Mouse (Mus musculus): ENCODE measurements around the gene Asb15. TPM values are rescaled to one million over a fixed set of nuclear protein-coding genes. Genes with fewer than 3 reads are reported as not detected.
A peak's percentile ranks its signal among the peaks of the same experiment; 100 is the strongest.

The Asb15 gene
- not detected in 2 replicates for polyA plus RNA-seq (2016; fragmentation: Nextera tagmentation; extraction: Ambion mirVana)

GRCm38 (mm10) chr6:24528064-24528243 lies at the start of gene Asb15:
Gene Asb15, plus strand, starts transcription at chr6:24528144.
- Histone ChIP-seq H3K9me3 (replicated peaks) (no peaks in the 10 kb centered on the region), H3K27ac (peak within 1 kb of the TSS; percentile 78), H3K4me1 (peaks cover 13% of the 10 kb centered on the region), H3K4me3 (peak within 1 kb of the TSS; percentile 72), H3K36me3 (peaks cover 18% of the 10 kb centered on the region), H3K27me3 (ENCODE audit: low read depth, poor library complexity, severe bottlenecking) (no peaks in the 10 kb centered on the region)
- no peak for DNase-seq (ENCODE audit: low spot score)
- 57% methylated on average over 2 of the region's 2 CpGs for WGBS

- Histone ChIP-seq H3K27me3 (ENCODE audit: low read depth, poor library complexity, severe bottlenecking) (no peaks in the 10 kb centered on the region), H3K9me3 (replicated peaks) (no peaks in the 10 kb centered on the region), H3K4me3 (no peak overlapping the region), H3K36me3 (no peaks in the 10 kb centered on the region), H3K4me1 (no peaks in the 10 kb centered on the region), H3K27ac (no peak overlapping the region)
- WGBS, result 80% methylated on average over 5 of the region's 5 CpGs
- no peak for DNase-seq (ENCODE audit: low spot score)
These were observed 41.4 kb upstream of the Asb15 start for GRCm38 (mm10) chr6:24486530-24486929.

GRCm38 (mm10) chr6:24490341-24490740 lies 37.6 kb upstream of the Asb15 start:
- no peak overlapping the region for H3K27ac ChIP-seq
- H3K4me3 ChIP-seq, result no peak overlapping the region
- no peaks in the 10 kb centered on the region for H3K9me3 ChIP-seq (replicated peaks)
- no peaks in the 10 kb centered on the region for H3K36me3 ChIP-seq
- no peaks in the 10 kb centered on the region for H3K27me3 ChIP-seq (ENCODE audit: low read depth, poor library complexity, severe bottlenecking)
- no peak for DNase-seq (ENCODE audit: low spot score)
- WGBS, result 38% methylated on average over 1 of the region's 1 CpGs
- H3K4me1 ChIP-seq, result no peaks in the 10 kb centered on the region

- H3K27me3 ChIP-seq (ENCODE audit: low read depth, poor library complexity, severe bottlenecking), result no peaks in the 10 kb centered on the region
- H3K4me1 ChIP-seq, result no peaks in the 10 kb centered on the region
- 84% methylated on average over 2 of the region's 2 CpGs for WGBS
- H3K4me3 ChIP-seq, result no peak overlapping the region
- no peak overlapping the region for H3K27ac ChIP-seq
- DNase-seq (ENCODE audit: low spot score), result no peak
- no peaks in the 10 kb centered on the region for H3K36me3 ChIP-seq
- no peaks in the 10 kb centered on the region for H3K9me3 ChIP-seq (replicated peaks)
These were observed 23.8 kb upstream of the Asb15 start for GRCm38 (mm10) chr6:24504141-24504540.

GRCm38 (mm10) chr6:24514552-24515284 lies 13.2 kb upstream of the Asb15 start, which contains the start of gene Iqub:
Gene Iqub, minus strand, starts transcription at chr6:24515067.
- H3K9me3 ChIP-seq (replicated peaks), result no peaks in the 10 kb centered on the region
- peaks cover 19% of the 10 kb centered on the region for H3K36me3 ChIP-seq
- no peaks in the 10 kb centered on the region for H3K27me3 ChIP-seq (ENCODE audit: low read depth, poor library complexity, severe bottlenecking)
- 32% methylated on average over 13 of the region's 13 CpGs for WGBS
- H3K4me3 ChIP-seq, result no peak within 1 kb of the TSS
- peak; percentile 49 for DNase-seq (ENCODE audit: low spot score)
- H3K4me1 ChIP-seq, result peaks cover 8% of the 10 kb centered on the region
- no peak within 1 kb of the TSS for H3K27ac ChIP-seq

- Histone ChIP-seq H3K36me3 (peaks cover 30% of the 10 kb centered on the region), H3K4me1 (peaks cover 8% of the 10 kb centered on the region), H3K27ac (no peak overlapping the region), H3K9me3 (replicated peaks) (no peaks in the 10 kb centered on the region), H3K27me3 (ENCODE audit: low read depth, poor library complexity, severe bottlenecking) (no peaks in the 10 kb centered on the region), H3K4me3 (no peak overlapping the region)
- no peak for DNase-seq (ENCODE audit: low spot score)
- WGBS, result 48% methylated on average over 2 of the region's 2 CpGs
These were observed 11.7 kb upstream of the Asb15 start for GRCm38 (mm10) chr6:24516197-24516596.

GRCm38 (mm10) chr6:24525705-24526104 lies 2.2 kb upstream of the Asb15 start:
- H3K27ac ChIP-seq, result no peak overlapping the region
- DNase-seq (ENCODE audit: low spot score), result no peak
- no peaks in the 10 kb centered on the region for H3K9me3 ChIP-seq (replicated peaks)
- no peaks in the 10 kb centered on the region for H3K27me3 ChIP-seq (ENCODE audit: low read depth, poor library complexity, severe bottlenecking)
- H3K4me1 ChIP-seq, result peaks cover 13% of the 10 kb centered on the region
- peaks cover 38% of the 10 kb centered on the region for H3K36me3 ChIP-seq
- 94% methylated on average over 3 of the region's 3 CpGs for WGBS
- no peak overlapping the region for H3K4me3 ChIP-seq

- H3K27me3 ChIP-seq (ENCODE audit: low read depth, poor library complexity, severe bottlenecking), result no peaks in the 10 kb centered on the region
- H3K4me1 ChIP-seq, result peaks cover 13% of the 10 kb centered on the region
- no peaks in the 10 kb centered on the region for H3K9me3 ChIP-seq (replicated peaks)
- peak within 1 kb of the TSS; percentile 78 for H3K27ac ChIP-seq
- DNase-seq (ENCODE audit: low spot score), result peak; percentile 93
- H3K36me3 ChIP-seq, result peaks cover 21% of the 10 kb centered on the region
- peak within 1 kb of the TSS; percentile 72 for H3K4me3 ChIP-seq
- under 1% methylated on average over 53 of the region's 53 CpGs for WGBS
These were observed 535 bp upstream of the Asb15 start, which contains the start of gene Ndufa5 for GRCm38 (mm10) chr6:24527155-24528063. Gene Ndufa5, minus strand, starts transcription at chr6:24528013.

- H3K4me3 ChIP-seq, result no peak overlapping the region
- no peak overlapping the region for H3K27ac ChIP-seq
- H3K4me1 ChIP-seq, result peaks cover 13% of the 10 kb centered on the region
- no peaks in the 10 kb centered on the region for H3K27me3 ChIP-seq (ENCODE audit: low read depth, poor library complexity, severe bottlenecking)
- DNase-seq (ENCODE audit: low spot score), result peak; percentile 35
- WGBS, result 31% methylated on average over 4 of the region's 4 CpGs
- 0 out of 2 replicates have a peak, but pooled peaks cover 2% of the 10 kb centered on the region for H3K36me3 ChIP-seq
- H3K9me3 ChIP-seq (replicated peaks), result no peaks in the 10 kb centered on the region
These were observed 2.2 kb downstream of the Asb15 start for GRCm38 (mm10) chr6:24530166-24530565.

- Histone ChIP-seq H3K4me3 (no peak overlapping the region), H3K27ac (no peak overlapping the region), H3K9me3 (replicated peaks) (no peaks in the 10 kb centered on the region), H3K27me3 (ENCODE audit: low read depth, poor library complexity, severe bottlenecking) (no peaks in the 10 kb centered on the region), H3K4me1 (peaks cover 12% of the 10 kb centered on the region), H3K36me3 (no peaks in the 10 kb centered on the region)
- 63% methylated on average over 11 of the region's 11 CpGs for WGBS
- no peak for DNase-seq (ENCODE audit: low spot score)
These were observed 2.9 kb downstream of the Asb15 start for GRCm38 (mm10) chr6:24530711-24531420.

GRCm38 (mm10) chr6:24532804-24533203 lies 4.9 kb downstream of the Asb15 start:
- WGBS, result 93% methylated on average over 3 of the region's 3 CpGs
- no peak overlapping the region for H3K27ac ChIP-seq
- H3K4me3 ChIP-seq, result no peak overlapping the region
- peaks cover 3% of the 10 kb centered on the region; the same call in 1 of the 2 replicates for H3K4me1 ChIP-seq
- H3K9me3 ChIP-seq (replicated peaks), result no peaks in the 10 kb centered on the region
- H3K27me3 ChIP-seq (ENCODE audit: low read depth, poor library complexity, severe bottlenecking), result no peaks in the 10 kb centered on the region
- no peak for DNase-seq (ENCODE audit: low spot score)
- H3K36me3 ChIP-seq, result no peaks in the 10 kb centered on the region

- no peaks in the 10 kb centered on the region for H3K4me1 ChIP-seq
- 90% methylated on average over 3 of the region's 3 CpGs for WGBS
- H3K36me3 ChIP-seq, result no peaks in the 10 kb centered on the region
- no peak overlapping the region for H3K4me3 ChIP-seq
- no peaks in the 10 kb centered on the region for H3K27me3 ChIP-seq (ENCODE audit: low read depth, poor library complexity, severe bottlenecking)
- DNase-seq (ENCODE audit: low spot score), result no peak
- H3K9me3 ChIP-seq (replicated peaks), result no peaks in the 10 kb centered on the region
- H3K27ac ChIP-seq, result no peak overlapping the region
These were observed 10.5 kb downstream of the Asb15 start for GRCm38 (mm10) chr6:24538435-24538834.

GRCm38 (mm10) chr6:24540106-24540505 lies 12.2 kb downstream of the Asb15 start:
- Histone ChIP-seq H3K36me3 (no peaks in the 10 kb centered on the region), H3K4me3 (no peak overlapping the region), H3K27ac (no peak overlapping the region), H3K27me3 (ENCODE audit: low read depth, poor library complexity, severe bottlenecking) (no peaks in the 10 kb centered on the region), H3K4me1 (no peaks in the 10 kb centered on the region), H3K9me3 (replicated peaks) (no peaks in the 10 kb centered on the region)
- WGBS, result 77% methylated on average over 4 of the region's 4 CpGs
- DNase-seq (ENCODE audit: low spot score), result no peak
